32 mouse cellular contexts compared by ENCODE assay signal in the genomic region with DNA sequence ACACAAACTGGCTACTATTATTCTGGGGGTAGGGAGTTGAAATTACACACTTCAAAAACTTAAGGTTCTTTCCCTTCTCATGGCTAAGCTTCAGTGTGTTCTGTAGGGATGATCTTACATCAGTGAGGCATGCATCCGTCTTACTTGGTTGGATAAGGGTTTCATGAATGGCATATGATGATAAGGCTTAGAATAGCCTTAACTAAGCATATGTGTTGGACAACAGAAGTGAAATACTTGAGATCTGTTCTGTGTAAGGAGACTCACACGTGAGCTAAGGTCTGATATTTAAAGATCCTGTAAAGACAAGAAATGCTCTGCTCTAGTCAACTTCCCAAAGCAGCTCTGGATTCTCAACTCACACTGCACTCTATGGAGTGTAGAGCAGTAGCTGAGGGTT. TPM values are rescaled to one million over a fixed set of nuclear protein-coding genes. Genes with fewer than 3 reads are reported as not detected.
DNase-seq lines count a peak whose midpoint lies in the region; ATAC-seq lines count a peak whose summit lies in the region.
"Had no signal": no experiment of that assay in that cellular context is flagged by ENCODE, and none has a peak within 500 bp of the region (broad histone marks: within the 10 kb centered on the region; RNA-seq: fewer than 3 reads in every experiment).

No protein-coding gene starts in this region.

- H3K9me3 ChIP-seq in liver, embryonic 11.5 days (ENCODE audit: control insufficient read depth, low read length), result no peaks in the 10 kb centered on the region
- no peaks in the 10 kb centered on the region for H3K9me3 ChIP-seq in liver, embryonic 16.5 days (replicated peaks; ENCODE audit: control insufficient read depth, low read length)
- H3K9me3 ChIP-seq in hindbrain, embryonic 10.5 days, result no peaks in the 10 kb centered on the region
- H3K9me3 ChIP-seq: embryonic facial prominence, embryonic 13.5 days; forebrain, embryonic 12.5 days; heart, embryonic 12.5 days; limb, embryonic 12.5 days; neural tube, embryonic 13.5 days had no signal

- no peak overlapping the region for H3K9ac ChIP-seq in liver, embryonic 11.5 days (ENCODE audit: low read depth, low read length)
- no peak overlapping the region for H3K9ac ChIP-seq in liver, embryonic 16.5 days (ENCODE audit: low read depth, low read length)
- H3K9ac ChIP-seq: embryonic facial prominence, embryonic 13.5 days; forebrain, embryonic 12.5 days; forebrain, postnatal 0 days; heart, embryonic 12.5 days; hindbrain, embryonic 14.5 days; limb, embryonic 12.5 days; neural tube, embryonic 13.5 days had no signal

- ATAC-seq in liver, embryonic 11.5 days (replicated peaks; ENCODE audit: low FRiP score), result peak; percentile 81
- ATAC-seq in erythroid progenitor cell, adult 5-6 weeks (replicated peaks; ENCODE audit: low FRiP score, poor library complexity, severe bottlenecking), result peak; percentile 42
- peak; percentile 83 for ATAC-seq in liver, embryonic 16.5 days (ENCODE audit: low read depth)
- ATAC-seq: forebrain, postnatal 0 days; lung, postnatal 0 days; Patski had no signal

- peak overlapping the region; percentile 29; the same call in 1 of the 2 replicates for H3K4me2 ChIP-seq in liver, embryonic 11.5 days
- peak overlapping the region; percentile 15; the same call in 1 of the 2 replicates for H3K4me2 ChIP-seq in liver, embryonic 16.5 days (ENCODE audit: low read depth, low read length)
- H3K4me2 ChIP-seq: embryonic facial prominence, embryonic 13.5 days; forebrain, embryonic 12.5 days; heart, embryonic 12.5 days; hindbrain, embryonic 14.5 days; limb, embryonic 12.5 days; midbrain, embryonic 11.5 days; neural tube, embryonic 13.5 days had no signal

- H3K36me3 ChIP-seq in liver, embryonic 11.5 days (ENCODE audit: control insufficient read depth, insufficient read depth, low read length), result no peaks in the 10 kb centered on the region
- no peaks in the 10 kb centered on the region for H3K36me3 ChIP-seq in liver, embryonic 16.5 days (ENCODE audit: control insufficient read depth, insufficient read depth)
- H3K36me3 ChIP-seq in hindbrain, embryonic 10.5 days, result no peaks in the 10 kb centered on the region
- H3K36me3 ChIP-seq: embryonic facial prominence, embryonic 13.5 days; forebrain, embryonic 12.5 days; heart, embryonic 12.5 days; limb, embryonic 12.5 days; neural tube, embryonic 13.5 days had no signal

- H3K4me3 ChIP-seq in liver, embryonic 11.5 days (ENCODE audit: low read depth, low read length), result no peak overlapping the region
- no peak overlapping the region for H3K4me3 ChIP-seq in liver, embryonic 16.5 days (ENCODE audit: low read depth, low read length)
- no peak overlapping the region for H3K4me3 ChIP-seq in hindbrain, embryonic 10.5 days
- H3K4me3 ChIP-seq: embryonic facial prominence, embryonic 13.5 days; erythroblast, embryonic 14.5 days; forebrain, embryonic 12.5 days; heart, adult 2 months; heart, embryonic 12.5 days; limb, embryonic 12.5 days; neural tube, embryonic 13.5 days had no signal

- no peak for DNase-seq in liver, embryonic 11.5 days (ENCODE audit: low spot score)
- no peak for DNase-seq in liver
- no peak for DNase-seq in spleen, postnatal 4 days (ENCODE audit: low spot score in 2 of 2)
- no peak for DNase-seq in hindbrain, embryonic 10.5 days (ENCODE audit: low spot score)
- no peak for DNase-seq in T-cell, adult 2 months (ENCODE audit: low spot score)
- DNase-seq: adrenal gland, postnatal 36 days; cerebellum, adult 11 months; cerebellum, adult 9-10 months; heart, adult 2 months; heart, postnatal 4 days; kidney, adult 11 months; kidney, postnatal 14 days; layer of hippocampus, adult 9-11 months; right cerebral cortex, postnatal 4 days; thymus, postnatal 14 days had no signal

- H3K27me3 ChIP-seq in liver, embryonic 11.5 days (replicated peaks; ENCODE audit: control insufficient read depth, insufficient read depth, low read length), result no peaks in the 10 kb centered on the region
- H3K27me3 ChIP-seq in liver, embryonic 16.5 days (ENCODE audit: control insufficient read depth, insufficient read depth, low read depth, low read length), result no peaks in the 10 kb centered on the region
- H3K27me3 ChIP-seq in hindbrain, embryonic 10.5 days (ENCODE audit: insufficient read depth, poor library complexity, severe bottlenecking), result peaks cover 7% of the 10 kb centered on the region; the same call in 1 of the 2 replicates
- H3K27me3 ChIP-seq: CH12.LX had no signal

- H3K27ac ChIP-seq in liver, embryonic 11.5 days (ENCODE audit: low read depth, low read length), result no peak overlapping the region; the same call in 1 of the 2 replicates
- peak overlapping the region; percentile 58 for H3K27ac ChIP-seq in liver, embryonic 16.5 days (ENCODE audit: low read length)
- H3K27ac ChIP-seq in hindbrain, embryonic 10.5 days, result no peak overlapping the region
- H3K27ac ChIP-seq: embryonic facial prominence, embryonic 13.5 days; forebrain, embryonic 12.5 days; heart, adult 2 months; hindbrain, embryonic 14.5 days; limb, embryonic 12.5 days; macrophage; neural tube, embryonic 13.5 days had no signal

- H3K4me1 ChIP-seq in liver, embryonic 11.5 days (replicated peaks; ENCODE audit: control insufficient read depth, insufficient read depth, low read length), result peaks cover 5% of the 10 kb centered on the region
- peaks cover 19% of the 10 kb centered on the region for H3K4me1 ChIP-seq in liver, embryonic 16.5 days (ENCODE audit: control insufficient read depth, low read depth, low read length)
- H3K4me1 ChIP-seq in hindbrain, embryonic 10.5 days (replicated peaks), result no peaks in the 10 kb centered on the region
- H3K4me1 ChIP-seq: embryonic facial prominence, embryonic 13.5 days; forebrain, embryonic 12.5 days; heart, embryonic 12.5 days; limb, embryonic 12.5 days; neural tube, embryonic 13.5 days had no signal

- 49% methylated on average over 2 of the region's 2 CpGs for WGBS in liver, embryonic 11.5 days
- WGBS in liver, embryonic 16.5 days (ENCODE audit: insufficient replicate concordance), result 14% methylated on average over 2 of the region's 2 CpGs
- WGBS in hindbrain, embryonic 10.5 days, result 75% methylated on average over 2 of the region's 2 CpGs

RNA-seq across cellular contexts. Expression of a gene that starts 11.1 kb away (rescaled TPM):
- polyA plus RNA-seq in liver, embryonic 11.5 days (2014; fragmentation: Nextera tagmentation; extraction: Ambion mirVana), result 40.5 and 41.5 TPM in 2 replicates
- total RNA-seq in erythroid progenitor cell, adult 5-6 weeks (2015; ENCODE audit: low replicate concordance), result 86.5 and 117 TPM in 2 replicates
- total RNA-seq in erythroid progenitor cell, adult 5-6 weeks (2017; ENCODE audit: low replicate concordance), result 71.3 and 97.9 TPM in 2 replicates
- 18.7 and 19.7 TPM in 2 replicates for polyA plus RNA-seq in liver, embryonic 16.5 days (2015; fragmentation: Nextera tagmentation; extraction: Ambion mirVana)
- 1.3 and 3.3 TPM in 2 replicates for polyA plus RNA-seq in hindbrain, embryonic 10.5 days (2016; fragmentation: Nextera tagmentation; extraction: Ambion mirVana)
- total RNA-seq: CH12.LX; midbrain, postnatal 0 days had no signal
- polyA plus RNA-seq: C2C12, macrophage had no signal

RNA-seq across cellular contexts. Expression of a gene that starts 44.1 kb away (rescaled TPM):
- 86.0 and 102 TPM in 2 replicates for polyA plus RNA-seq in liver, embryonic 11.5 days (2014; fragmentation: Nextera tagmentation; extraction: Ambion mirVana)
- 22.0 and 49.5 TPM in 2 replicates for total RNA-seq in erythroid progenitor cell, adult 5-6 weeks (2015; ENCODE audit: low replicate concordance)
- total RNA-seq in erythroid progenitor cell, adult 5-6 weeks (2017; ENCODE audit: low replicate concordance), result 33.6 and 48.1 TPM in 2 replicates
- polyA plus RNA-seq in liver, embryonic 16.5 days (2015; fragmentation: Nextera tagmentation; extraction: Ambion mirVana), result 32.6 and 33.0 TPM in 2 replicates
- polyA plus RNA-seq in hindbrain, embryonic 10.5 days (2016; fragmentation: Nextera tagmentation; extraction: Ambion mirVana), result 54.8 and 75.7 TPM in 2 replicates

RNA-seq across cellular contexts. Expression of a gene that starts 44.1 kb away (rescaled TPM):
- 8.5 and 11.0 TPM in 2 replicates for polyA plus RNA-seq in liver, embryonic 11.5 days (2014; fragmentation: Nextera tagmentation; extraction: Ambion mirVana)
- 2.5 and 7.2 TPM in 2 replicates for total RNA-seq in erythroid progenitor cell, adult 5-6 weeks (2015; ENCODE audit: low replicate concordance)
- 4.1 and 7.3 TPM in 2 replicates for total RNA-seq in erythroid progenitor cell, adult 5-6 weeks (2017; ENCODE audit: low replicate concordance)
- 2.7 and 3.0 TPM in 2 replicates for polyA plus RNA-seq in liver, embryonic 16.5 days (2015; fragmentation: Nextera tagmentation; extraction: Ambion mirVana)
- 6.7 and 8.5 TPM in 2 replicates for polyA plus RNA-seq in hindbrain, embryonic 10.5 days (2016; fragmentation: Nextera tagmentation; extraction: Ambion mirVana)
